Mouse (Mus musculus) gastrocnemius, adult 8-10 months (tissue): Measurements from ENCODE around the gene Gm26965. TPM values are rescaled to one million over a fixed set of nuclear protein-coding genes. Genes with fewer than 3 reads are reported as not detected.
"Not testable (repeated sequence)": the region's sequence is repeated elsewhere in the genome, so short reads cannot be mapped to it uniquely, and the experiment has no call there.

Experiments
- DNase-seq, 2 experiments: peaks; one replicate each; pipeline ENCODE4 v3.0.0; 2022; ENCODE audit warnings: low spot score in 2 of 2
- total RNA-seq, 4 experiments: library from RNA; stranded (reverse); gene quantifications; 2 replicates each; pipeline ENCODE4 v1.2.4; 2022

The Gm26965 gene
- under 1 TPM in 3 of 4 experiments, not detected in 1; 0.39 to 0.94 (median 0.58) TPM for total RNA-seq

DNA sequence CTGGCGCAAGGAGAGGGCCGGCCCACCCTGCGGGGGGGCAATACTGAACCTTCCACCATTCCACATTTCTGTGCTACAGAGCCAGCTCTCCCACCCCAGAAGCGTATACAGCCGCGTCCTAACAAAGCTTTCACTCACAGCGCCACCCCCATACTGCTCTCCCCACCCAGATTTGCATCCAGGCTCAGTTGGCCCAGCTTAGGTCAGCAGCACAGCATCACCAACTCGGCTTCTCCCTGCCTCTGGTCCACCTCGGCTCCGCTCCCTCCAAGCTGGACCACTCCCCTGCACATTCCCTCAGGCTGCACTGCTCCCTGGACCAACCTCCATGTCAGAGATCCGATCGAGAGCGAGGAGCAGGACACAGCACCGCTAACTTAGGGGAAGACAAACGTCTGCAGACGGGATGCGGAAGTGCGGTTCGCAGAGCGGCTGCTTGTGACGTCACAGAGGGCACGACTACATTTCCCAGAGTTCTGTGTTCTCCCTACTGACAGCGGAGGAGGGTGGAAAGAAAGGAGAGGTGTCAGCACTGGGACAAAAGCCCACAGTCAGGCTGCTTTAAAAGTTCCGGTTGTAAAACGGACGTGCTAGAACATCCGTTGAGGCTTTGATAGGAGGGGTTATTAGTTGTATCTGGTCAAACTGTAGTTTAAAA is at the start of gene Gm26965, which contains the start of gene Zfp87:
Gene Gm26965, minus strand, starts transcription at position 399 of the 658 bp plus-strand sequence.
Gene Zfp87, minus strand, starts transcription at position 425 of the 658 bp plus-strand sequence.
- DNase-seq, result peak; percentile 79 to 83

GRCm38 (mm10) chr13:67572591-67573189 is 46.7 kb upstream of the Gm26965 start:
- no peak for DNase-seq

DNA sequence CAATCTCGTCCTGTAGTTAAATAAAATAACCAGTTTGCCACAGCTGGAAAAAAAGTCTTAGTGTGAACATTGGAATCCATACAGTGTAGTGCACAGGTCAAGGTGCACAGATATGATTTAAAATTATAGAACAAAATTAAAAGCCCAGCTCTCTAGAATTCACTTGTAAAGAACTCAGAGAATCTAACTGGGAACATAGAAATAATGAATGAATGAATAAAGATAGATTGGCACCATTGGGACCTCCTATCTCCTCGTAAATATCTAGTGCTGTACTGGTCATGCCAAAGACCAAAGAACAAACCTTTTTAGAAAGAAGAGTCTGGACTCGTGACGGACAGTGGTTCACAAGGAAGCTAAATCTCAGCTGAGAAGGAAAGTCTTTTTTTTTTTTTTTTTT is 27.8 kb upstream of the Gm26965 start, which contains the start of gene Zfp748:
Gene Zfp748, minus strand, starts transcription at position 101 of the 400 bp plus-strand sequence.
- DNase-seq, result no peak

DNA sequence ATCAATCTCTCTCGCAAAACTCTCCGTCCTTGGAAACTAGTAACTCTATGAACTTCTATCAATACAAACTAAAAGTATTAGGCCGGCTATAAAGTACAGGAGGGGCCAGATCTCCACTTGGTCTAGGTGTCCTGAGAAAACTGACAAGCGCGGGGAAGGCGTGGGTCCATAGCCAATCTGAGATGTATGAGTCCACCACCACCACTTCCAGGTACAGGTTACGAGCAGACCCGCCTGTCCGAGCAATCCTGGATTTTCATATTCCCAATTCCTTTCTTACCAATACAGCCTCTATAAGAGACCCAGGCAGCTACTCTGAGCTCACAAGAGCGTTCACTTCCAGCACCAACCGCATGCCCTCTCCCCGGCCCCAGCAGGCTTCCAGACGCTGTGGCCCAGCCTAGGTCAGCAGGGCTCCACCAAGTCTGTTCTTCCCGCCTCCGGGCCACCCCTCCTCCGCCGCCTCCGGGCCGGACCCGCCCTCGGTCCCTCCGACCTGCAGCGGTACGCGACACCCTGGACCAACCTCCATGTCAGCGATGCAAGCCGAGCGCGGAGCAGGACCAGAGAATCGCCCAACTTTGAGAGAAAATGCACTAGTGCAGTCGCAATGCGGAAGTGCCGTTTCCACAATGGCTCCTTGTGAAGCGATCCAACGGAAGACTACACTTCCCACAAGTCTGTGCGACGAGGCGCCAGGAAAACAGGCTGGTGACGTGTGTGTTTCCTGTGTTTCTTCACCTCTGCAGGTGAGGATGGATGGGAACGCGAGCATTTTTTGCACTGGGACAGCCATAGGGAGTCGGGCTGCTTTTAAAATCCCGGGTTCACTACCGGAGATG is 26.8 kb upstream of the Gm26965 start:
- DNase-seq, result peak; percentile 38 to 56

DNA sequence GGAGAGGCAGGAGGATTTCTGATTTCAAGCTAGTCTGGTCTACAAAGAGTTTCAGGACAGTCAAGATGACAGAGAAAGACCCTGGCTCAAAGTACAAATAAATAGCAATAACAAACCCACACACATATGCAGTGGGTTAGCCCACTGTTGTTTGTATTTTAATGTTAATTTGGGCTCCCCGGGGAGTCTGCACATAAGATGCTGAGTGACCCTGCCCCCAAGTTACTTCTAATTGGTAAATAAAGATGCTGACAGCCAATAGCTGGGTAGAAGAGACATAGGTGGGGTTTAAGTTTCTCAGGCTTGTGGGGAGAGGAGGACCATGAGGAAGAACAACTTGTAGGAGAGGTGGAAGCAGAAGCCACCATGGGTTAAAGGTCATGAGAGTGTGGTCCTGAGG is 20.0 kb upstream of the Gm26965 start:
- no peak for DNase-seq

GRCm38 (mm10) chr13:67527049-67527730 is 1.2 kb upstream of the Gm26965 start:
- DNase-seq, result no peak

DNA sequence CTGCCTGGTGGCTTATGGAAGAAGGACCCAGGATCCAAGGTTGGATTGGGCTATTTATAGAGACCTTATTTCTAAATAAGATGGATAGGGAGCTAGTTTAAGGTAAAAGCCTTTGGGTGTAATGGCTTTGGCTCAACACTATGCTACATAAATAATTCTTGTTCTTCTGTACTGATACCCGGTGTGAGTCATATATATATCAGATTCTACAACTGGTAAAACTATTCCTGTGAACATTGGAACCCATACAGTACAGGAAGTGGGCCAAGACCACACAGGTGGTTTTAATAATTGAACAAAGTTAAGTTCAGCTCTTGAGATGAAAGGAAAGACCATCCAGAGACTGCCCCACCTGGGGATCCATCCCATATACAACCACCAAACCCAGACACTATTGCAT is 25.0 kb downstream of the Gm26965 start:
- no peak for DNase-seq

DNA sequence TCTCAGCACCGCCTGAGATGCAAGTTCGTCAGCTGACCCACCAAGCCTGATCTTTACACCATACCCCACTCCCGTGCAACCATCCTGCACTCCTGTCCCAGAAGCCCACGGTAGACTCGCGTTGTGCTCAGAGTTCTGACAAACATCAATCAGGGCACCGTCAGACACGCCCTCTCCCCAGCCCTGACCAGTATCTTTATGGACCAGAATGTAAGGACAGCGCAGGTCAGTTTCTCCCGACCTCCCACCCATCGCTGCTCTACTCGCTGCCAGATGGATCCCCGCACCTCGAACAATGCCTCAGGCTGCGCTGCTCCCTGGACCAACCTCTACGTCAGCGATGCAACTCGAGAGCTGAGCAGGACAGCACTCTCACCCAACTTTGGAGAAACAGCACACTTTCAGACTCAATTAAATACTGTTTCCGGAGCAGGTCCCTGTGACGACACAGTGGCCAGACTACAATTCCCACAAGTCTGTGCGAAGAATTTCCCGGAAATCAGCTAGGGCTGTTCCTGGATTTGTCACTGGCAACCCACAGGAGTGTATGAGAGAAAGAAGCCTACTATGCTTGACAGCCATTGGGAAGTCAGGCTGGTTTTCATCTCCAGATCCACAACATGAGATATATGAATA is 25.7 kb downstream of the Gm26965 start, which contains the start of gene Zfp58:
Gene Zfp58, minus strand, starts transcription at position 472 of the 636 bp plus-strand sequence.
- peak; percentile 58 to 64 for DNase-seq

GRCm38 (mm10) chr13:67495631-67496030 is 30.3 kb downstream of the Gm26965 start:
- no peak for DNase-seq

GRCm38 (mm10) chr13:67484424-67484811 is 41.5 kb downstream of the Gm26965 start:
- DNase-seq, result no peak

- peak; percentile 80 to 81 for DNase-seq
Observed at GRCm38 (mm10) chr13:67483625-67484423, 42.1 kb downstream of the Gm26965 start, which contains the start of gene Zfp874b. TSS of gene Zfp874b (minus strand) at chr13:67484258.

DNA sequence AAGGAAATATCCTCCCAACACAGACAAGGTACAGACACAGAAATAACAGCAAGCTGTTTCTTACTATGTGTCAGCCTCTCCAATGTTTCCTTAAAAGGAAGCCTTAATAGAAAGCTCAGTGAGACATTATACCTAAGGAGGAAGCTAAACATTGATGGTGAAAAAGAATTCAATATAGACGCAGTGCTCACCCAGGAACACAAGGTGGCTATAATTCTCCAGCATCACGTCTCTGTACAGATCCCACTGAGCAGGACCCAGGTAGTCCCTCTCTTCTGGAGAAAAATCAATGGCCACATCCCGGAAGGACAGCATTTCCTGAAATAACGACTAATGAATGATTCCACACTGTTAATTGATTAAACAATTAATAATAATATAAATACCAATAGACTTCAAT is 44.4 kb downstream of the Gm26965 start:
- no peak for DNase-seq

- DNase-seq, result no peak
Observed at GRCm38 (mm10) chr13:67469274-67469673, 56.7 kb downstream of the Gm26965 start.

- DNase-seq, result not testable (repeated sequence)
Observed at GRCm38 (mm10) chr13:67463506-67464185, 62.3 kb downstream of the Gm26965 start.

GRCm38 (mm10) chr13:67452021-67452309 is 74.0 kb downstream of the Gm26965 start:
- DNase-seq, result no peak

- peak; percentile 85 for DNase-seq
Observed at GRCm38 (mm10) chr13:67451172-67452020, 74.6 kb downstream of the Gm26965 start, which contains the start of gene Zfp874a. TSS of gene Zfp874a (minus strand) at chr13:67451624.
